Mouse (Mus musculus): ENCODE data around the gene Kif1b. TPM values are rescaled to one million over a fixed set of nuclear protein-coding genes. Genes with fewer than 3 reads are reported as not detected.

Kif1b gene
- polyA plus RNA-seq, 1 experiment from 2014 or later, result 35.6 TPM

- H3K27me3 ChIP-seq (replicated peaks; ENCODE audit: insufficient read depth, low read length), result no peaks in the 10 kb centered on the region
- no peak overlapping the region for H3K27ac ChIP-seq (ENCODE audit: low read length)
- no peak for ATAC-seq
- H3K4me1 ChIP-seq (ENCODE audit: insufficient read depth, low read depth, low read length), result no peaks in the 10 kb centered on the region
- H3K4me3 ChIP-seq (ENCODE audit: low read depth, low read length), result no peak overlapping the region
- 80% methylated on average over 3 of the region's 3 CpGs for WGBS
- H3K9me3 ChIP-seq (ENCODE audit: low read length), result no peaks in the 10 kb centered on the region
- no peak overlapping the region for H3K4me2 ChIP-seq (replicated peaks; ENCODE audit: low read depth, low read length)
- no peak overlapping the region for H3K9ac ChIP-seq (replicated peaks; ENCODE audit: low read depth)
- TF ChIP-seq CTCF (IDR thresholded peaks at IDR 0.05) (no peak), EP300 (IDR thresholded peaks at IDR 0.05) (no peak)
- no peak for DNase-seq (ENCODE audit: low spot score)
- peaks cover 14% of the 10 kb centered on the region; the same call in 1 of the 2 replicates for H3K36me3 ChIP-seq (ENCODE audit: insufficient read depth, low read length)
These were observed 79.2 kb downstream of the Kif1b start for GRCm38 (mm10) chr4:149228256-149228655.

GRCm38 (mm10) chr4:149226311-149226710 lies 81.2 kb downstream of the Kif1b start:
- 68% methylated on average over 3 of the region's 3 CpGs for WGBS
- H3K4me2 ChIP-seq (replicated peaks; ENCODE audit: low read depth, low read length), result no peak overlapping the region
- no peak for ATAC-seq
- H3K9ac ChIP-seq (replicated peaks; ENCODE audit: low read depth), result no peak overlapping the region
- H3K4me1 ChIP-seq (ENCODE audit: insufficient read depth, low read depth, low read length), result no peaks in the 10 kb centered on the region
- no peaks in the 10 kb centered on the region for H3K9me3 ChIP-seq (ENCODE audit: low read length)
- no peak for DNase-seq (ENCODE audit: low spot score)
- no peak for TF ChIP-seq EP300 (IDR thresholded peaks at IDR 0.05)
- TF ChIP-seq CTCF (IDR thresholded peaks at IDR 0.05), result no peak
- peaks cover 30% of the 10 kb centered on the region for H3K36me3 ChIP-seq (ENCODE audit: insufficient read depth, low read length)
- no peaks in the 10 kb centered on the region for H3K27me3 ChIP-seq (replicated peaks; ENCODE audit: insufficient read depth, low read length)
- no peak overlapping the region for H3K27ac ChIP-seq (ENCODE audit: low read length)
- no peak overlapping the region for H3K4me3 ChIP-seq (ENCODE audit: low read depth, low read length)

GRCm38 (mm10) chr4:149223453-149223852 lies 84.0 kb downstream of the Kif1b start:
- Histone ChIP-seq H3K4me2 (replicated peaks; ENCODE audit: low read depth, low read length) (no peak overlapping the region), H3K9me3 (ENCODE audit: low read length) (no peaks in the 10 kb centered on the region), H3K4me3 (ENCODE audit: low read depth, low read length) (no peak overlapping the region), H3K4me1 (ENCODE audit: insufficient read depth, low read depth, low read length) (no peaks in the 10 kb centered on the region), H3K27me3 (replicated peaks; ENCODE audit: insufficient read depth, low read length) (no peaks in the 10 kb centered on the region), H3K9ac (replicated peaks; ENCODE audit: low read depth) (no peak overlapping the region), H3K27ac (ENCODE audit: low read length) (no peak overlapping the region), H3K36me3 (ENCODE audit: insufficient read depth, low read length) (peaks cover 29% of the 10 kb centered on the region)
- TF ChIP-seq EP300 (IDR thresholded peaks at IDR 0.05) (no peak), CTCF (IDR thresholded peaks at IDR 0.05) (peak; percentile 25)
- 95% methylated on average over 3 of the region's 3 CpGs for WGBS
- ATAC-seq (no peak), DNase-seq (ENCODE audit: low spot score) (no peak)

- no peak for ATAC-seq
- Histone ChIP-seq H3K4me3 (ENCODE audit: low read depth, low read length) (no peak overlapping the region), H3K4me2 (replicated peaks; ENCODE audit: low read depth, low read length) (no peak overlapping the region), H3K9me3 (ENCODE audit: low read length) (no peaks in the 10 kb centered on the region), H3K27me3 (replicated peaks; ENCODE audit: insufficient read depth, low read length) (no peaks in the 10 kb centered on the region), H3K9ac (replicated peaks; ENCODE audit: low read depth) (no peak overlapping the region), H3K36me3 (ENCODE audit: insufficient read depth, low read length) (peaks cover 24% of the 10 kb centered on the region), H3K27ac (ENCODE audit: low read length) (no peak overlapping the region), H3K4me1 (ENCODE audit: insufficient read depth, low read depth, low read length) (no peaks in the 10 kb centered on the region; the same call in 1 of the 2 replicates)
- TF ChIP-seq CTCF (IDR thresholded peaks at IDR 0.05), result no peak
- TF ChIP-seq EP300 (IDR thresholded peaks at IDR 0.05), result no peak
- DNase-seq (ENCODE audit: low spot score), result no peak
- 92% methylated on average over 17 of the region's 17 CpGs for WGBS
These were observed 87.0 kb downstream of the Kif1b start for GRCm38 (mm10) chr4:149220481-149220880.

GRCm38 (mm10) chr4:149220042-149220473 lies 87.4 kb downstream of the Kif1b start:
- no peak for ATAC-seq
- no peak for DNase-seq (ENCODE audit: low spot score)
- no peak overlapping the region for H3K27ac ChIP-seq (ENCODE audit: low read length)

GRCm38 (mm10) chr4:149219401-149220041 lies 88.0 kb downstream of the Kif1b start:
- TF ChIP-seq CTCF (IDR thresholded peaks at IDR 0.05) (no peak), EP300 (IDR thresholded peaks at IDR 0.05) (no peak)
- Histone ChIP-seq H3K27ac (ENCODE audit: low read length) (no peak overlapping the region), H3K4me2 (replicated peaks; ENCODE audit: low read depth, low read length) (no peak overlapping the region), H3K9ac (replicated peaks; ENCODE audit: low read depth) (no peak overlapping the region), H3K4me1 (ENCODE audit: insufficient read depth, low read depth, low read length) (no peaks in the 10 kb centered on the region; the same call in 1 of the 2 replicates), H3K4me3 (ENCODE audit: low read depth, low read length) (no peak overlapping the region), H3K9me3 (ENCODE audit: low read length) (no peaks in the 10 kb centered on the region), H3K27me3 (replicated peaks; ENCODE audit: insufficient read depth, low read length) (no peaks in the 10 kb centered on the region), H3K36me3 (ENCODE audit: insufficient read depth, low read length) (peaks cover 28% of the 10 kb centered on the region)
- DNase-seq (ENCODE audit: low spot score), result no peak
- ATAC-seq, result no peak
- 79% methylated on average over 12 of the region's 12 CpGs for WGBS

More at GRCm38 (mm10) chr4:149220042-149220473, 87.4 kb downstream of the Kif1b start:
- Histone ChIP-seq H3K4me3 (ENCODE audit: low read depth, low read length) (no peak overlapping the region), H3K9me3 (ENCODE audit: low read length) (no peaks in the 10 kb centered on the region), H3K27me3 (replicated peaks; ENCODE audit: insufficient read depth, low read length) (no peaks in the 10 kb centered on the region), H3K9ac (replicated peaks; ENCODE audit: low read depth) (no peak overlapping the region), H3K4me1 (ENCODE audit: insufficient read depth, low read depth, low read length) (no peaks in the 10 kb centered on the region; the same call in 1 of the 2 replicates), H3K4me2 (replicated peaks; ENCODE audit: low read depth, low read length) (no peak overlapping the region), H3K36me3 (ENCODE audit: insufficient read depth, low read length) (peaks cover 25% of the 10 kb centered on the region)
- 58% methylated on average over 5 of the region's 5 CpGs for WGBS
- no peak for TF ChIP-seq EP300 (IDR thresholded peaks at IDR 0.05)
- no peak for TF ChIP-seq CTCF (IDR thresholded peaks at IDR 0.05)
